Mouse (Mus musculus) forebrain, postnatal 0 days (tissue): Measurements from ENCODE around the gene Gmfb. TPM values are rescaled to one million over a fixed set of nuclear protein-coding genes. Genes with fewer than 3 reads are reported as not detected.
"Not testable (repeated sequence)": the region's sequence is repeated elsewhere in the genome, so short reads cannot be mapped to it uniquely, and the experiment has no call there.

Source experiments
- ATAC-seq: fragments of 200-750 bp; cut with Nextera tagmentation; 2 replicates; pipeline ENCODE4 v1.8.0; 2017; ENCODE audit warnings: mild to moderate bottlenecking, moderate library complexity
- DNase-seq: peaks from one replicate; pipeline ENCODE4 v3.0.0-alpha.2; 2015
- H3K27ac ChIP-seq: fragments of 300-500 bp; sonication (generic); 2 replicates; pipeline ENCODE4 v1.5.1; 2014; ENCODE audit warnings: low read depth, mild to moderate bottlenecking, antibody characterized with exemption, low read length, moderate library complexity, mixed read lengths
- H3K27me3 ChIP-seq: fragments of 300-500 bp; sonication (generic); 2 replicates; pipeline ENCODE4 v1.6.1; 2014; ENCODE audit warnings: mild to moderate bottlenecking, low read length, mixed read lengths; ENCODE audit not compliant: insufficient read depth
- H3K36me3 ChIP-seq: fragments of 300-500 bp; sonication (generic); 2 replicates; pipeline ENCODE4 v1.6.1; 2014; ENCODE audit warnings: mild to moderate bottlenecking, moderate library complexity; ENCODE audit not compliant: insufficient read depth
- H3K4me1 ChIP-seq: fragments of 300-500 bp; sonication (generic); 2 replicates; pipeline ENCODE4 v1.6.1; 2014; ENCODE audit warnings: antibody characterized with exemption; ENCODE audit not compliant: insufficient read depth
- H3K4me2 ChIP-seq: fragments of 300-500 bp; sonication (generic); 2 replicates; pipeline ENCODE4 v1.6.1; 2014; ENCODE audit warnings: low read depth, mild to moderate bottlenecking, moderate library complexity
- H3K4me3 ChIP-seq: fragments of 300-500 bp; sonication (generic); 2 replicates; pipeline ENCODE4 v1.5.1; 2014; ENCODE audit warnings: low read depth, low read length, mixed read lengths
- H3K9ac ChIP-seq: fragments of 300-500 bp; sonication (generic); 2 replicates; pipeline ENCODE4 v1.6.1; 2014; ENCODE audit warnings: mild to moderate bottlenecking
- H3K9me3 ChIP-seq: fragments of 300-500 bp; sonication (generic); 2 replicates; pipeline ENCODE4 v1.6.1; 2016; ENCODE audit warnings: low read length
- CTCF ChIP-seq: sonication (generic); IDR thresholded peaks from 2 replicates; pipeline ENCODE4 v1.5.1; 2016; ENCODE audit warnings: antibody characterized with exemption, control low read depth, low read depth
- WGBS: fragments of 180-500 bp; shearing (Covaris S2); extraction: QIAGEN DNeasy Blood & Tissue Kit; methylation state at CpG from one replicate; pipeline ENCODE4 v1.1.7; 2014; 5-methylcytosine and 5-hydroxymethylcytosine counted together
- polyA plus RNA-seq: library from polyadenylated mRNA; unstranded; fragments of >200 nt; fragmentation: Nextera tagmentation; extraction: Ambion mirVana; gene quantifications from 2 replicates; pipeline ENCODE4 v1.2.1, GENCODE M21; 2015
- total RNA-seq: library from RNA; depleted of rRNA; stranded (reverse); fragments of >200 nt; gene quantifications from 2 replicates; pipeline ENCODE4 v1.2.3, GENCODE M21; 2014

Gmfb gene
- total and polyA plus RNA-seq, 2 experiments from 2014 or later, result 113 to 240 TPM

DNA sequence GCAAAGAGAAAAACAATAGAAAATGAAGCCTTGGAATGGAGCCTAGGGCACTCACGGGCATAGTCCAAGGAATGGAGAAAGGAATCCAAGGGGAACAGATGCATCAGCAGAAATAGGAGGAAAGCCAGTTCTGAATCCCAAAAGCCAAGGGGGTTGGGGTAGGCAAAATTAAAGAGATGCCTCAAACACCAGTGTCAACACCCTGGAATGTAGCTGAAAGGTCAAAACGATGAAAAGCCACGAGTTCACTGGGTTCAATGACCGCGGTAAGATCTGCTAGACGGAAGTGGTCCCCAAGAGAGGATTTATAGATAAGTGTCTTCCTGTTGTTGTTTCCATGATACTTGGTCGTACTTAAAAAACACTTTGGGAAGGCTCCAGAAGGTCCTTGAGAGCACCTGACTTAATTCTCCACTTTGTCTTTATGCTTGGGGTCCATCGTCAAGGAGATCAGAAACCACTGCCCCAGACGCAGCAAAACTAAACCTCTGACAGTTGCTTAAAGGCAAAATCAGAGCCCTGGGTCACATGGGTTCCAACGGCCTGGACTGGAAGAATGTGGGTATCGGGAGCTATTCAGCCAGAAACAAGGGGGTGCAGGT is 670 bp downstream of the Gmfb start:
- DNase-seq (no peak), ATAC-seq (no peak)
- peak overlapping the region; percentile 89 for H3K27ac ChIP-seq
- peaks cover under 1% of the 10 kb centered on the region for H3K36me3 ChIP-seq
- no peaks in the 10 kb centered on the region for H3K9me3 ChIP-seq
- under 1% methylated on average over 11 of the region's 11 CpGs for WGBS
- H3K27me3 ChIP-seq, result peaks cover 4% of the 10 kb centered on the region
- peaks cover 7% of the 10 kb centered on the region for H3K4me1 ChIP-seq
- peak overlapping the region; percentile 93 for H3K4me3 ChIP-seq
- peak overlapping the region; percentile 69 for H3K4me2 ChIP-seq
- no peak for TF ChIP-seq CTCF
- H3K9ac ChIP-seq, result peak overlapping the region; percentile 90

DNA sequence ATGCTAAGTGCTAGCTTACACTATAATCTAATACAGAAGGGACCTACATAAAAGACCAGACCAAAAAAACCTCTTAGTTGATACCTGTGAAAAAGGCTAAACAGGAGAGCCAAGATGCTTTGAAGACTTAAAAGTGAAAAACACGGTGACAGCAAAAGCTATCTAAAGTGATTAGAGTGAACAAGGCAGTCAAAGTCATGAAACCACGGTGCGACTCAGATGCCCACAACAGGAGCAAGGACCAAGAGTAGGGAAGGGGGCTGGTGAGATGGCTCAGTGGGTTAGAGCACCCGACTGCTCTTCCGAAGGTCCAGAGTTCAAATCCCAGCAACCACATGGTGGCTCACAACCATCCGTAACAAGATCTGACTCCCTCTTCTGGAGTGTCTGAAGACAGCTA is 2.1 kb downstream of the Gmfb start:
- H3K4me3 ChIP-seq, H3K27ac ChIP-seq, H3K4me2 ChIP-seq, H3K9me3 ChIP-seq, H3K9ac ChIP-seq, H3K4me1 ChIP-seq, ATAC-seq, H3K27me3 ChIP-seq, DNase-seq, H3K36me3 ChIP-seq: not testable (repeated sequence)
- WGBS, result 94% methylated on average over 5 of the region's 6 CpGs

DNA sequence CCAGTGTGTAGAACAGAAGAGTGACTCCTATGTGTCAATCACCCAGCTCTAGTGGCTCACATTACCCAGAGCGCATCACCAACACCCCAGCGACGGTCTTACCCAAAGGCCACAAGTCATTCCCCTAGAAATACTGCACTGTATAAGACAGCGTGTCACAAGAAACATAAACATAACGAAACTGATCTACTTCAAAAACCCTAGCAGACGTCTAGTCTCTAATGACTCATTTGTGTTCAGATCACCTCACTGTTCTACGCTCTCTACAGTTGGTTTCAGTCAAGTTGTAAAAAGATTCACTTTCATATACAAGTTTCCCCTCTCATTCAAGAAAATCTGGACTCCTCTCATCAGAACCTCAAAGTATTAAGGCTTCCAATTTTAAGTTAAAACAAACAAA is 3.3 kb downstream of the Gmfb start:
- ATAC-seq (no peak), DNase-seq (no peak)
- no peak for TF ChIP-seq CTCF
- peaks cover 12% of the 10 kb centered on the region for H3K36me3 ChIP-seq
- no peaks in the 10 kb centered on the region for H3K9me3 ChIP-seq
- WGBS, result 94% methylated on average over 7 of the region's 7 CpGs
- peaks cover 7% of the 10 kb centered on the region for H3K4me1 ChIP-seq
- no peak overlapping the region for H3K27ac ChIP-seq
- H3K27me3 ChIP-seq, result no peaks in the 10 kb centered on the region
- H3K4me2 ChIP-seq, result no peak overlapping the region
- H3K9ac ChIP-seq, result no peak overlapping the region
- no peak overlapping the region for H3K4me3 ChIP-seq

DNA sequence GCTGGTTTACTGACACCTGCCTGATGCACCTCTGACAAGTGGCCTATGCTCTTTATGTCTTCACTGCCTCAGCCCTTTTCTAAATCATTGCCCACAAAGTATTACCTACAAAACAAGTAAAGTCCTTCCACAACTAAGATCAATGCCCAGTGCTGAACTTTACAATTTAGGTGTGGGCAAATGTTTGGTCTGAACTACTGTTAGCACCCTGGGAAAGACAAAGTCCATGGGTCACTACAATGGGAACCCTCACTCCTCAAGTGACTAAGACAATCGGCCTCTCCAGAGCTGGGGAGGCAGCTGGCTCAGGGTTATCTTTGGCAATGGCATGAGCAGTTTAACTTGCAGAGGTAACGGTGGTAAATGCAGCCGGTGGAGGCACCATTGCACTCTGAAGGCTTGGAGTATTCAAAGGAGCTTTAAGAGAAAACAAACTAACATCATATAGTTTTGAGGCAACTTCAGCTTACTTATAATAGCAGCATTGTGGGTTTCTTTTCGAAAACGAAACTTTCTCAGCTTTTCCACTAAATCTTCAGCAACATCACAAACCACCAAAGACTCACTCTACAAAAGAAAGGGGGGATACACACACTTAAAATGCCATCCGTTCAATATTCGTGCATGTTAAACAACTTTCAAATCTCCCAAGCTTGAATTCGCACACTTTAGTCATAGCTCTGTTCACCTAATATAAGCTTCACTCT is 5.0 kb downstream of the Gmfb start:
- Histone ChIP-seq H3K27me3 (no peaks in the 10 kb centered on the region), H3K4me2 (no peak overlapping the region), H3K4me3 (no peak overlapping the region), H3K9me3 (no peaks in the 10 kb centered on the region), H3K4me1 (peaks cover 7% of the 10 kb centered on the region), H3K9ac (no peak overlapping the region), H3K36me3 (peaks cover 26% of the 10 kb centered on the region), H3K27ac (no peak overlapping the region)
- 96% methylated on average over 8 of the region's 8 CpGs for WGBS
- TF ChIP-seq CTCF, result no peak
- DNase-seq (no peak), ATAC-seq (no peak)

DNA sequence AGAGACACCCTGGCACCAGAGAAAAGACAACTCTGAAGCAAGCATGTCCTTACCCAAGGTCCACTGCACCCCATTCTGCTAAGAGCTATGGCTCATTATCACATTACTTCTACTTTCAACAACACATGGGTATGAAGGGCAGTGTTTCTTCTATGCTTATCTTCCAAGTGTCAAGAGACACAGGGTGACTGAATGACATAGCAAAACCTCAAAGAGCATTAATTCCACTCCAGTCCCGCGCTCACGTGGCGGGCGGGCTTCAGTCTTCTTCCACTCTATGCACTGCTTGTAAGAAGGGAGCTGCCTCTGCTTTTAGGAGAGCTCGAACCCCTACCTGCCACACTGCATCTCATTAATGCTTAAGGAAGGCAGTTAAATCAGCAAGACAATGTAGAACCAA is 6.4 kb downstream of the Gmfb start:
- TF ChIP-seq CTCF, result no peak
- H3K36me3 ChIP-seq, result peaks cover 32% of the 10 kb centered on the region
- no peaks in the 10 kb centered on the region for H3K9me3 ChIP-seq
- no peak overlapping the region for H3K4me2 ChIP-seq
- 57% methylated on average over 6 of the region's 6 CpGs for WGBS
- no peaks in the 10 kb centered on the region for H3K27me3 ChIP-seq
- DNase-seq, result no peak
- peaks cover 3% of the 10 kb centered on the region for H3K4me1 ChIP-seq
- H3K27ac ChIP-seq, result no peak overlapping the region
- H3K9ac ChIP-seq, result no peak overlapping the region
- ATAC-seq, result no peak
- H3K4me3 ChIP-seq, result no peak overlapping the region

DNA sequence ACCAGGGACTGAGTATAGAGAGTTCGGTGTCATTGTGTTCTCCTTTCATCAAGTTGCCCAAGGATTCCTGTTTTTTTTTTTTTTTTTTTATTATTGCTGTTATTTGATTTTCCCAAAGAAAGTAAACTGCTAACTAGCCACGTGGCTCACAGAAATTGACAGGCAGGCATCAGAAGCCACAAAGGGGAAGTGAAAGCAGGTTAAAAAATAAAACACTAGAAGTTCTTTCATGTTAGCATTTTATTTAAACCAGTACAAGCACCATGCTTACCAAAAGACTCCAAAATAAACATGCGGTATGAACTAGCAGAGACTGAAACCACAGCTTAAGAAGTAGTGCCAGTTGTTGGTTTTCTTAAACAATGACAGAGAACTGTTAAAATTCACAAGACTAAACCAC is 14.1 kb downstream of the Gmfb start:
- no peak for ATAC-seq
- WGBS, result 50% methylated on average over 3 of the region's 3 CpGs
- Histone ChIP-seq H3K9me3 (no peaks in the 10 kb centered on the region), H3K36me3 (peaks cover 21% of the 10 kb centered on the region; the same call in 1 of the 2 replicates), H3K4me2 (no peak overlapping the region), H3K4me3 (no peak overlapping the region), H3K27me3 (no peaks in the 10 kb centered on the region), H3K27ac (no peak overlapping the region), H3K9ac (no peak overlapping the region), H3K4me1 (no peaks in the 10 kb centered on the region)
- DNase-seq, result no peak
- no peak for TF ChIP-seq CTCF

DNA sequence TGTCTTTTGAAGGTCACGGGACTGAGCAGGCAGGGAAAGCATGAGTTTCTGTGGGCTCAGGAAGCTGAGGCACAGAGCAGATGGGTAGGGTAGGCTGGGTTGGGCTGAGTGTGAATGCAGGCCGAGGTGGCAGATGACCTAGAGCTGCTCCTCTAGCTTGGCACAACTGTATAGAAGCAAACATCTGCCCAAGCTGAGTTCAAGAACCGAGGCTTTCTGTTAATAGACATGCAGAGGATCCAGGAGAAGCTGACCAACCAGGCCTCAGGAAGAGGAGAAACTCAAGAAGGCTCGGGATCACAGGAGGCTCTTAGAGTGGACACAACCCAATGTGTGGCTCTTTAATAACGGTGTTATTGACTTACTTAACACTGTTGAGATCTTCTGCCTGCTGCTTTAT is 15.9 kb downstream of the Gmfb start:
- TF ChIP-seq CTCF, result no peak
- Histone ChIP-seq H3K27me3 (no peaks in the 10 kb centered on the region), H3K27ac (no peak overlapping the region), H3K9ac (no peak overlapping the region), H3K4me3 (no peak overlapping the region), H3K36me3 (peaks cover 14% of the 10 kb centered on the region), H3K4me1 (no peaks in the 10 kb centered on the region), H3K4me2 (no peak overlapping the region), H3K9me3 (no peaks in the 10 kb centered on the region)
- WGBS, result 91% methylated on average over 5 of the region's 5 CpGs
- no peak for DNase-seq
- no peak for ATAC-seq
